Mouse (Mus musculus) lung, adult 2 months (tissue): ENCODE measurements around the gene Rapgef5.

Source experiments
- CTCF ChIP-seq: fragments of 200-500 bp; IDR thresholded peaks from 2 replicates; pipeline ENCODE4 v1.5.1; 2011; ENCODE audit warnings: mild to moderate bottlenecking, low read length, control low read depth; ENCODE audit not compliant: insufficient read depth
- POLR2A ChIP-seq: fragments of 200-500 bp; IDR thresholded peaks from 2 replicates; pipeline ENCODE4 v1.6.1; 2011; ENCODE audit warnings: low read depth, mild to moderate bottlenecking, control low read depth, low read length, borderline replicate concordance; ENCODE audit errors: extremely low read depth

DNA sequence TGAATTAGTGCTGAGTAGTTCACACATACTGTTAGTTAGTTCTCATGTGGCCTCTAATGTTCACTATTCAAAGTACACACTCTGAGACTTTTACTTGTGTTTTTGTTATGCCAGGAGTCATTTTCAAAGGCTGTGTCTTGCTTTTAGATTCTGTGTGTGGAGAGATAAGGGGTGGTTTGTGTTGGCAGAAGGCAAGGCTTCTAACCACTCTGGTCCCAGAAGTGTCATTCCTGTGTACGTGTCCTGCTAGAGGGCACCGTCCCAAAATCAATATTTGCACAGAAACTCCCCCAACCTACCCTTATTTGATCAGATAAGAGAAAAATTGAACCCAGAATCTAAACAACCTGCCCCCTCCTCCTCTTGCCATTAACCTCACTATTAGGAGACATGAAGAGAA, 126.2 kb downstream of the Rapgef5 start:
- TF ChIP-seq CTCF (no peak), POLR2A (no peak)
